Mouse (Mus musculus): ENCODE data around the gene Mpzl1. TPM values are rescaled to one million over a fixed set of nuclear protein-coding genes. Genes with fewer than 3 reads are reported as not detected.

The Mpzl1 gene
- polyA plus RNA-seq, 1 experiment from 2014 or later = 35.3 TPM

GRCm38 (mm10) chr1:165585389-165586104, 48.8 kb downstream of the Mpzl1 start:
- ATAC-seq (no peak), DNase-seq (ENCODE audit: low read depth, low spot score) (no peak)
- ChIA-PET POLR2A (no interaction called here), CTCF (interaction anchor here (0.7 to 2.1 kb wide), 3 partner anchors 10 to 60 kb away, joined by 3 to 6 read pairs (median 3); no protein-coding TSS in a partner anchor)
- no peak for TF ChIP-seq CTCF (IDR thresholded peaks at IDR 0.05)
- no peaks in the 10 kb centered on the region for H3K27me3 ChIP-seq
- in situ Hi-C loops (cut with MboI; ENCODE audit: low pct_unique_long_range_greater_than_20kb) = no loop called here

- ATAC-seq (peak; percentile 73), DNase-seq (ENCODE audit: low read depth, low spot score) (peak; percentile 37)
- in situ Hi-C loops (cut with MboI; ENCODE audit: low pct_unique_long_range_greater_than_20kb) = loop anchor here (5.0 kb wide), 2 partner anchors 74 to 154 kb away; no protein-coding TSS in a partner anchor
- ChIA-PET POLR2A (interaction anchor here (0.5 kb wide), 1 partner anchor 42 kb away, joined by 3 read pairs; no protein-coding TSS in a partner anchor), CTCF (interaction anchor here (0.6 to 2.1 kb wide), 11 partner anchors 12 to 157 kb away, joined by 3 to 20 read pairs (median 3); no protein-coding TSS in a partner anchor)
- H3K27me3 ChIP-seq = no peaks in the 10 kb centered on the region
- peak; percentile 92 for TF ChIP-seq CTCF (IDR thresholded peaks at IDR 0.05)
Measured at GRCm38 (mm10) chr1:165583529-165584184, 50.7 kb downstream of the Mpzl1 start.

GRCm38 (mm10) chr1:165581255-165581654, 53.1 kb downstream of the Mpzl1 start:
- in situ Hi-C loops (cut with MboI; ENCODE audit: low pct_unique_long_range_greater_than_20kb) = loop anchor here (5.0 kb wide), 2 partner anchors 76 to 156 kb away; no protein-coding TSS in a partner anchor
- no peak for TF ChIP-seq CTCF (IDR thresholded peaks at IDR 0.05)
- CTCF ChIA-PET = interaction anchor here (2.4 kb wide), 1 partner anchor 77 kb away, joined by 9 read pairs; no protein-coding TSS in a partner anchor

GRCm38 (mm10) chr1:165579332-165579731, 55.0 kb downstream of the Mpzl1 start:
- ChIA-PET POLR2A (no interaction called here), CTCF (interaction anchor here (1.1 to 2.4 kb wide), 3 partner anchors 14 to 190 kb away, joined by 3 to 9 read pairs (median 3); no protein-coding TSS in a partner anchor)
- ATAC-seq (no peak), DNase-seq (ENCODE audit: low read depth, low spot score) (no peak)
- peak; percentile 75 for TF ChIP-seq CTCF (IDR thresholded peaks at IDR 0.05)
- in situ Hi-C loops (cut with MboI; ENCODE audit: low pct_unique_long_range_greater_than_20kb) = no loop called here
- H3K27me3 ChIP-seq = no peaks in the 10 kb centered on the region

More at GRCm38 (mm10) chr1:165581255-165581654, 53.1 kb downstream of the Mpzl1 start:
- DNase-seq (ENCODE audit: low read depth, low spot score) (no peak), ATAC-seq (no peak)
- POLR2A ChIA-PET = no interaction called here
- H3K27me3 ChIP-seq = no peaks in the 10 kb centered on the region

GRCm38 (mm10) chr1:165576459-165577112, 57.8 kb downstream of the Mpzl1 start:
- H3K27me3 ChIP-seq = no peaks in the 10 kb centered on the region
- in situ Hi-C loops (cut with MboI; ENCODE audit: low pct_unique_long_range_greater_than_20kb) = no loop called here
- ATAC-seq (no peak), DNase-seq (ENCODE audit: low read depth, low spot score) (no peak)
- TF ChIP-seq CTCF (IDR thresholded peaks at IDR 0.05) = no peak
- ChIA-PET CTCF (interaction anchor here (2.4 kb wide), 1 partner anchor 10 kb away, joined by 6 read pairs; no protein-coding TSS in a partner anchor), POLR2A (interaction anchor here (0.7 kb wide), 1 partner anchor 9 kb away, joined by 6 read pairs; no protein-coding TSS in a partner anchor)

- no peaks in the 10 kb centered on the region for H3K27me3 ChIP-seq
- ChIA-PET CTCF (interaction anchor here (2.4 kb wide), 1 partner anchor 9 kb away, joined by 6 read pairs; no protein-coding TSS in a partner anchor), POLR2A (no interaction called here)
- DNase-seq (ENCODE audit: low read depth, low spot score) (no peak), ATAC-seq (no peak)
- no peak for TF ChIP-seq CTCF (IDR thresholded peaks at IDR 0.05)
- in situ Hi-C loops (cut with MboI; ENCODE audit: low pct_unique_long_range_greater_than_20kb) = no loop called here
Measured at GRCm38 (mm10) chr1:165576005-165576404, 58.3 kb downstream of the Mpzl1 start.

- H3K27me3 ChIP-seq = no peaks in the 10 kb centered on the region
- POLR2A ChIA-PET = interaction anchor here (1.3 kb wide), 1 partner anchor 9 kb away, joined by 6 read pairs; no protein-coding TSS in a partner anchor
- ATAC-seq (no peak), DNase-seq (ENCODE audit: low read depth, low spot score) (no peak)
- in situ Hi-C loops (cut with MboI; ENCODE audit: low pct_unique_long_range_greater_than_20kb) = no loop called here
- TF ChIP-seq CTCF (IDR thresholded peaks at IDR 0.05) = no peak
- CTCF ChIA-PET = interaction anchor here (1.2 to 2.0 kb wide), 2 partner anchors 8 to 15 kb away, joined by 4 to 6 read pairs; no protein-coding TSS in a partner anchor
Measured at GRCm38 (mm10) chr1:165567466-165567865, 66.9 kb downstream of the Mpzl1 start.

GRCm38 (mm10) chr1:165565283-165565682, 69.1 kb downstream of the Mpzl1 start:
- CTCF ChIA-PET = interaction anchor here (1.0 to 1.4 kb wide), 2 partner anchors 15 to 21 kb away, joined by 3 read pairs; no protein-coding TSS in a partner anchor
- ATAC-seq = no peak
- POLR2A ChIA-PET = interaction anchor here (0.7 kb wide), 1 partner anchor 189 kb away, joined by 3 read pairs; no protein-coding TSS in a partner anchor
- TF ChIP-seq CTCF (IDR thresholded peaks at IDR 0.05) = no peak
- H3K27me3 ChIP-seq = no peaks in the 10 kb centered on the region
- in situ Hi-C loops (cut with MboI; ENCODE audit: low pct_unique_long_range_greater_than_20kb) = no loop called here
- DNase-seq (ENCODE audit: low read depth, low spot score) = no peak

GRCm38 (mm10) chr1:165559073-165559472, 75.3 kb downstream of the Mpzl1 start:
- ChIA-PET POLR2A (no interaction called here), CTCF (no interaction called here)
- DNase-seq (ENCODE audit: low read depth, low spot score) (no peak), ATAC-seq (no peak)
- H3K27me3 ChIP-seq = no peaks in the 10 kb centered on the region
- in situ Hi-C loops (cut with MboI; ENCODE audit: low pct_unique_long_range_greater_than_20kb) = no loop called here
- TF ChIP-seq CTCF (IDR thresholded peaks at IDR 0.05) = no peak

- DNase-seq (ENCODE audit: low read depth, low spot score) = no peak
- in situ Hi-C loops (cut with MboI; ENCODE audit: low pct_unique_long_range_greater_than_20kb) = no loop called here
- CTCF ChIA-PET = no interaction called here
- POLR2A ChIA-PET = no interaction called here
- no peak for TF ChIP-seq CTCF (IDR thresholded peaks at IDR 0.05)
- no peak for ATAC-seq
- no peaks in the 10 kb centered on the region for H3K27me3 ChIP-seq
Measured at GRCm38 (mm10) chr1:165556711-165557110, 77.6 kb downstream of the Mpzl1 start.

Other genes starting within 250 kb of the Mpzl1 start
- gene Dcaf6, start 174.1 kb downstream of the Mpzl1 start, polyA plus RNA-seq (2021) = 55.8 TPM
- gene Mpc2, start 173.9 kb downstream of the Mpzl1 start, polyA plus RNA-seq (2021) = 187 TPM
- gene Adcy10, start 149.4 kb downstream of the Mpzl1 start, polyA plus RNA-seq (2021) = 0.15 TPM
- gene Rcsd1, start 75.2 kb upstream of the Mpzl1 start, polyA plus RNA-seq (2021) = 0.24 TPM
- 26.5 TPM for gene Creg1, start 129.2 kb upstream of the Mpzl1 start, polyA plus RNA-seq (2021)
- 1.6 TPM for gene Cd247, start 154.1 kb upstream of the Mpzl1 start, polyA plus RNA-seq (2021)